ENCODE assay signal across 8 mouse cellular contexts in the genomic region with DNA sequence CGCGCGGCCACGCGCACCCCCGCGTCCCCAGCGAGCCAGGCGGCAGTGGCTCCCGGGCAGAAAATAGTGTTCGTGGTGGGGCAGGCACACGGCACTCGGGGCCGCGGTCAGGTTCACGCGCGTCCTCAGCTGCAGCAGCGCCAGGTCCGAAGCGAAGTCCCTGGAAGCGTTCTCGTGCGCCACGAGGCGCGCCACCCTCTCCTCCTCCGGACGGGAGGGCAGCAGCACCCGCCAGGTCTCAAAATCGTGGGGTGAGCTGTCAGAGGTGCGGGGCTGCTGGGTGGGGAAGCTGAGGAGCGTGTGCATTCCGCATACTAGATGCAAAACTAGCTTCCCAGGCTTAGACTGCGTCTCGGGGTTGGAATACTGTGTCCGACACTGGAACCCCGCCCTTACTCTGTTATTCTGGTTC. TPM values are rescaled to one million over a fixed set of nuclear protein-coding genes. Genes with fewer than 3 reads are reported as not detected.
DNase-seq lines count a peak whose midpoint lies in the region; ATAC-seq and TF ChIP-seq lines count a peak whose summit lies in the region.

No protein-coding gene starts in this region.

- no peaks in the 10 kb centered on the region for H3K9me3 ChIP-seq in kidney, postnatal 0 days (replicated peaks; ENCODE audit: low read length)
- no peaks in the 10 kb centered on the region for H3K9me3 ChIP-seq in intestine, embryonic 14.5 days (ENCODE audit: control insufficient read depth, low read length)
- no peaks in the 10 kb centered on the region for H3K9me3 ChIP-seq in midbrain, embryonic 16.5 days (replicated peaks; ENCODE audit: control insufficient read depth, low read length, poor library complexity, severe bottlenecking)

- DNase-seq in kidney, postnatal 0 days (ENCODE audit: low spot score): no peak
- DNase-seq in kidney, adult 8-10 months: no peak
- DNase-seq in intestine, embryonic 14.5 days (ENCODE audit: low spot score): no peak
- DNase-seq in layer of hippocampus, postnatal 14 days (ENCODE audit: low spot score in 2 of 2): no peak
- no peak for DNase-seq in adrenal gland, postnatal 4 days (ENCODE audit: low spot score in 2 of 2)
- no peak for DNase-seq in left cerebral cortex, postnatal 10 days (ENCODE audit: extremely low spot score in 1 of 2, low spot score in 2 of 2)

- H3K27me3 ChIP-seq in kidney, postnatal 0 days (ENCODE audit: insufficient read depth, low read length): no peaks in the 10 kb centered on the region
- no peaks in the 10 kb centered on the region for H3K27me3 ChIP-seq in intestine, embryonic 14.5 days (replicated peaks; ENCODE audit: control insufficient read depth, insufficient read depth, low read length)
- H3K27me3 ChIP-seq in midbrain, embryonic 16.5 days (ENCODE audit: control insufficient read depth, insufficient read depth, low read depth, low read length): no peaks in the 10 kb centered on the region

- TF ChIP-seq CTCF in kidney, postnatal 0 days (IDR thresholded peaks at IDR 0.05; ENCODE audit: low read depth): no peak
- TF ChIP-seq CTCF in cortical plate, adult 2 months (IDR thresholded peaks at IDR 0.05; ENCODE audit: extremely low read depth, insufficient read depth, low read length): no peak

- no peaks in the 10 kb centered on the region for H3K36me3 ChIP-seq in kidney, postnatal 0 days (ENCODE audit: insufficient read depth, low read length)
- no peaks in the 10 kb centered on the region for H3K36me3 ChIP-seq in intestine, embryonic 14.5 days (ENCODE audit: control insufficient read depth, insufficient read depth, low read length)
- no peaks in the 10 kb centered on the region for H3K36me3 ChIP-seq in midbrain, embryonic 16.5 days (ENCODE audit: control insufficient read depth, insufficient read depth, low read length)

- peak overlapping the region; percentile 36; the same call in 1 of the 2 replicates for H3K27ac ChIP-seq in kidney, postnatal 0 days
- H3K27ac ChIP-seq in cortical plate, adult 2 months (ENCODE audit: insufficient read depth, low read length): peak overlapping the region; percentile 60
- peak overlapping the region; percentile 62 for H3K27ac ChIP-seq in intestine, embryonic 14.5 days (ENCODE audit: low read depth)
- peak overlapping the region; percentile 77 for H3K27ac ChIP-seq in midbrain, embryonic 16.5 days (ENCODE audit: low read length)

- intact Hi-C loops in left cerebral cortex, postnatal 10 days (cut with DNase I): no loop called here

- peak overlapping the region; percentile 77 for H3K9ac ChIP-seq in kidney, postnatal 0 days (ENCODE audit: low read depth, low read length)
- H3K9ac ChIP-seq in intestine, embryonic 14.5 days (ENCODE audit: low read length): peak overlapping the region; percentile 76
- H3K9ac ChIP-seq in midbrain, embryonic 16.5 days (ENCODE audit: low read depth, low read length): peak overlapping the region; percentile 75

- peak; percentile 37 for ATAC-seq in kidney, postnatal 0 days (replicated peaks; ENCODE audit: low FRiP score, low read depth)
- ATAC-seq in intestine, embryonic 14.5 days (replicated peaks; ENCODE audit: low FRiP score, low TSS enrichment, low read depth): peak; percentile 25
- ATAC-seq in midbrain, embryonic 16.5 days: peak; percentile 77

- TF ChIP-seq POLR2A in cortical plate, adult 2 months (IDR thresholded peaks at IDR 0.05; ENCODE audit: extremely low read depth, insufficient read depth, low read length): no peak

- H3K4me1 ChIP-seq in kidney, postnatal 0 days (replicated peaks; ENCODE audit: insufficient read depth, low read length): peaks cover 27% of the 10 kb centered on the region
- no peaks in the 10 kb centered on the region for H3K4me1 ChIP-seq in cortical plate, adult 2 months (ENCODE audit: control insufficient read depth, insufficient read depth, low read length)
- peaks cover 9% of the 10 kb centered on the region for H3K4me1 ChIP-seq in intestine, embryonic 14.5 days (replicated peaks; ENCODE audit: control insufficient read depth, insufficient read depth, low read length)
- peaks cover 10% of the 10 kb centered on the region for H3K4me1 ChIP-seq in midbrain, embryonic 16.5 days (ENCODE audit: control insufficient read depth, insufficient read depth, low read length)

- WGBS in kidney, postnatal 0 days: under 1% methylated on average over 38 of the region's 38 CpGs
- WGBS in intestine, embryonic 14.5 days: under 1% methylated on average over 38 of the region's 38 CpGs
- under 1% methylated on average over 35 of the region's 38 CpGs for whole genome bisulfite sequencing in midbrain, embryonic 16.5 days

- peak overlapping the region; percentile 69 for H3K4me3 ChIP-seq in kidney, postnatal 0 days (replicated peaks; ENCODE audit: low read depth, low read length)
- H3K4me3 ChIP-seq in cortical plate, adult 2 months (ENCODE audit: insufficient read depth, low read length): peak overlapping the region; percentile 72
- H3K4me3 ChIP-seq in intestine, embryonic 14.5 days (ENCODE audit: low read depth, low read length): peak overlapping the region; percentile 69
- peak overlapping the region; percentile 54 for H3K4me3 ChIP-seq in midbrain, embryonic 16.5 days (ENCODE audit: low read depth, low read length)

- H3K4me2 ChIP-seq in kidney, postnatal 0 days (ENCODE audit: low read length): peak overlapping the region; percentile 97
- H3K4me2 ChIP-seq in intestine, embryonic 14.5 days (ENCODE audit: low read length): peak overlapping the region; percentile 97
- peak overlapping the region; percentile 80 for H3K4me2 ChIP-seq in midbrain, embryonic 16.5 days (ENCODE audit: low read length)

RNA-seq across cellular contexts. Expression of a gene that starts 5.8 kb away (rescaled TPM):
- polyA plus RNA-seq in kidney, postnatal 0 days (2015; fragmentation: Nextera tagmentation; extraction: Ambion mirVana): 125 and 139 TPM in 2 replicates
- polyA plus RNA-seq in cortical plate, adult 2 months (2012; rRNA removed): 0.08 and 0.15 TPM in 2 replicates
- polyA plus RNA-seq in intestine, embryonic 14.5 days (2014; fragmentation: Nextera tagmentation; extraction: Ambion mirVana): 39.8 and 41.6 TPM in 2 replicates
- polyA plus RNA-seq in midbrain, embryonic 16.5 days (2015; fragmentation: Nextera tagmentation; extraction: Ambion mirVana): 0.20 and 0.27 TPM in 2 replicates
- total RNA-seq in layer of hippocampus, postnatal 14 days (2021): under 1 TPM in 1 of 2 experiments, not detected in 1; 0.60 TPM
- total RNA-seq in adrenal gland, postnatal 4 days (2021): 10 to 100 TPM in 1 of 2 experiments, 1 to 10 TPM in 1; 1.2 to 13.9 TPM
- under 1 TPM; 0.64 to 0.81 TPM for total RNA-seq in left cerebral cortex, postnatal 10 days (2021)

RNA-seq across cellular contexts. Expression of a gene that starts 10.8 kb away (rescaled TPM):
- 11.7 and 13.0 TPM in 2 replicates for polyA plus RNA-seq in kidney, postnatal 0 days (2015; fragmentation: Nextera tagmentation; extraction: Ambion mirVana)
- polyA plus RNA-seq in cortical plate, adult 2 months (2012; rRNA removed): 17.0 and 17.9 TPM in 2 replicates
- polyA plus RNA-seq in intestine, embryonic 14.5 days (2014; fragmentation: Nextera tagmentation; extraction: Ambion mirVana): 8.6 and 11.0 TPM in 2 replicates
- polyA plus RNA-seq in midbrain, embryonic 16.5 days (2015; fragmentation: Nextera tagmentation; extraction: Ambion mirVana): 12.2 and 13.4 TPM in 2 replicates
- 10 to 100 TPM; 12.2 to 12.4 TPM for total RNA-seq in layer of hippocampus, postnatal 14 days (2021)
- 1 to 10 TPM; 6.4 to 8.1 TPM for total RNA-seq in adrenal gland, postnatal 4 days (2021)
- total RNA-seq in left cerebral cortex, postnatal 10 days (2021): 10 to 100 TPM; 12.2 to 14.4 TPM

RNA-seq across cellular contexts. Expression of a gene that starts 23.4 kb away (rescaled TPM):
- 30.9 and 32.2 TPM in 2 replicates for polyA plus RNA-seq in kidney, postnatal 0 days (2015; fragmentation: Nextera tagmentation; extraction: Ambion mirVana)
- polyA plus RNA-seq in cortical plate, adult 2 months (2012; rRNA removed): 39.1 and 44.1 TPM in 2 replicates
- 37.9 and 41.9 TPM in 2 replicates for polyA plus RNA-seq in intestine, embryonic 14.5 days (2014; fragmentation: Nextera tagmentation; extraction: Ambion mirVana)
- 46.9 and 48.3 TPM in 2 replicates for polyA plus RNA-seq in midbrain, embryonic 16.5 days (2015; fragmentation: Nextera tagmentation; extraction: Ambion mirVana)
- total RNA-seq in layer of hippocampus, postnatal 14 days (2021): 10 to 100 TPM; 24.0 to 30.0 TPM
- total RNA-seq in adrenal gland, postnatal 4 days (2021): 10 to 100 TPM; 27.5 to 30.8 TPM
- 10 to 100 TPM; 24.2 to 26.9 TPM for total RNA-seq in left cerebral cortex, postnatal 10 days (2021)

RNA-seq across cellular contexts. Expression of a gene that starts 31.5 kb away (rescaled TPM):
- polyA plus RNA-seq in kidney, postnatal 0 days (2015; fragmentation: Nextera tagmentation; extraction: Ambion mirVana): 262 and 271 TPM in 2 replicates
- 380 and 408 TPM in 2 replicates for polyA plus RNA-seq in cortical plate, adult 2 months (2012; rRNA removed)
- polyA plus RNA-seq in intestine, embryonic 14.5 days (2014; fragmentation: Nextera tagmentation; extraction: Ambion mirVana): 52.5 and 59.5 TPM in 2 replicates
- polyA plus RNA-seq in midbrain, embryonic 16.5 days (2015; fragmentation: Nextera tagmentation; extraction: Ambion mirVana): 283 and 325 TPM in 2 replicates
- 100 to 1,000 TPM; 328 to 375 TPM for total RNA-seq in layer of hippocampus, postnatal 14 days (2021)
- 100 to 1,000 TPM; 555 to 559 TPM for total RNA-seq in adrenal gland, postnatal 4 days (2021)
- total RNA-seq in left cerebral cortex, postnatal 10 days (2021): 100 to 1,000 TPM; 387 to 389 TPM

RNA-seq across cellular contexts. Expression of a gene that starts 31.9 kb away (rescaled TPM):
- 120 and 125 TPM in 2 replicates for polyA plus RNA-seq in kidney, postnatal 0 days (2015; fragmentation: Nextera tagmentation; extraction: Ambion mirVana)
- polyA plus RNA-seq in cortical plate, adult 2 months (2012; rRNA removed): 55.7 and 59.2 TPM in 2 replicates
- 188 and 189 TPM in 2 replicates for polyA plus RNA-seq in intestine, embryonic 14.5 days (2014; fragmentation: Nextera tagmentation; extraction: Ambion mirVana)
- 61.3 and 67.1 TPM in 2 replicates for polyA plus RNA-seq in midbrain, embryonic 16.5 days (2015; fragmentation: Nextera tagmentation; extraction: Ambion mirVana)
- 10 to 100 TPM; 38.5 to 48.9 TPM for total RNA-seq in layer of hippocampus, postnatal 14 days (2021)
- total RNA-seq in adrenal gland, postnatal 4 days (2021): 100 to 1,000 TPM; 105 to 112 TPM
- total RNA-seq in left cerebral cortex, postnatal 10 days (2021): 10 to 100 TPM; 43.0 to 43.2 TPM

Comparison
In these comparisons a context has a peak if more than half of its experiments do, and no peak if none do; other contexts are left out.
1. ATAC-seq: peak in every context shown above with its lines; median percentile 77 in midbrain, embryonic 16.5 days; 37 in kidney, postnatal 0 days; 25 in intestine, embryonic 14.5 days.
2. RNA of a gene that starts 5.8 kb away (polyA plus RNA-seq): 125 to 139 TPM in kidney, postnatal 0 days and 39.8 to 41.6 TPM in intestine, embryonic 14.5 days; 0.20 to 0.27 TPM in midbrain, embryonic 16.5 days and 0.08 to 0.15 TPM in cortical plate, adult 2 months; every median in the first group is over 10 times any median in the second.
3. Peak in every context shown above with its lines, with median percentiles within 50 percentile points of each other: H3K27ac ChIP-seq, H3K4me2 ChIP-seq, H3K4me3 ChIP-seq and H3K9ac ChIP-seq.